Comparison of ENCODE assay signal across 24 mouse cellular contexts in the genomic region with DNA sequence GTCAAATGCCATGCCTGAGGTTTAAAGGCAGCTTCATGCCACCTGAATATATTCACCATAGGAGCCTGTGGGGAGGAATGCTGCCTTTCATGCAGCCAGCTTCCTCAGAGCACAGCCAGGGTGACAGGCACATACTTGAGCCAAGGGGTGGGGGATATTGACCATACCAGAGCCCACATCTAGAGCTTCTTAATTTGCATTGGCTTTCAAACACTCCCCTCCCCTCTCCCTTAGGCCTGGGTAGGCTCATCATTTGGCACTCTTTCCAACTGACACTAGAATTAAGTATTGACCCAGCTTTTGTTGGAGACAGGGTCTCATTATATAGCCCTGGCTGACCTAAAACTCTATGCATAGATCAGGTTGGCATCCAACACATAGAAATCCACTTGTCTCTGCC. TPM values are rescaled to one million over a fixed set of nuclear protein-coding genes. Genes with fewer than 3 reads are reported as not detected.
DNase-seq lines count a peak whose midpoint lies in the region; ATAC-seq lines count a peak whose summit lies in the region.
"Had no signal": no experiment of that assay in that cellular context is flagged by ENCODE, and none has a peak within 500 bp of the region (broad histone marks: within the 10 kb centered on the region; RNA-seq: fewer than 3 reads in every experiment).

No protein-coding gene starts in this region.

- no peak overlapping the region for H3K9ac ChIP-seq in intestine, embryonic 14.5 days (ENCODE audit: low read length)
- no peak overlapping the region for H3K9ac ChIP-seq in intestine, embryonic 16.5 days (ENCODE audit: low read depth, low read length)
- H3K9ac ChIP-seq: forebrain, embryonic 13.5 days; stomach, embryonic 15.5 days had no signal

- no peaks in the 10 kb centered on the region for H3K9me3 ChIP-seq in intestine, embryonic 14.5 days (ENCODE audit: control insufficient read depth, low read length)
- H3K9me3 ChIP-seq in intestine, embryonic 16.5 days (ENCODE audit: control insufficient read depth, low read length), result no peaks in the 10 kb centered on the region
- H3K9me3 ChIP-seq: forebrain, embryonic 13.5 days; stomach, embryonic 15.5 days had no signal

- intact Hi-C loops in heart, postnatal 10 days (cut with DNase I), result no loop called here
- intact Hi-C loops in left cerebral cortex, postnatal 25 days (cut with DNase I), result no loop called here

- no peak overlapping the region for H3K4me3 ChIP-seq in intestine, embryonic 14.5 days (ENCODE audit: low read depth, low read length)
- H3K4me3 ChIP-seq in intestine, embryonic 16.5 days (ENCODE audit: low read length), result no peak overlapping the region
- H3K4me3 ChIP-seq: erythroblast, embryonic 14.5 days; forebrain, embryonic 13.5 days; stomach, embryonic 15.5 days had no signal

- H3K4me1 ChIP-seq in intestine, embryonic 14.5 days (replicated peaks; ENCODE audit: control insufficient read depth, insufficient read depth, low read length), result peaks cover 11% of the 10 kb centered on the region
- peaks cover 8% of the 10 kb centered on the region; the same call in 1 of the 2 replicates for H3K4me1 ChIP-seq in intestine, embryonic 16.5 days (ENCODE audit: control insufficient read depth, insufficient read depth, low read length)
- H3K4me1 ChIP-seq: forebrain, embryonic 13.5 days; stomach, embryonic 15.5 days had no signal

- 0 out of 2 replicates have a peak, but pooled peaks have one; percentile 19 for ATAC-seq in intestine, embryonic 14.5 days (replicated peaks; ENCODE audit: low FRiP score, low TSS enrichment, low read depth)
- ATAC-seq in intestine, embryonic 16.5 days, result no peak
- ATAC-seq: CD4-positive, CD25-positive, alpha-beta regulatory T cell, adult 4 months; forebrain, embryonic 13.5 days; lung, postnatal 0 days; midbrain, embryonic 16.5 days; Patski had no signal

- H3K36me3 ChIP-seq in intestine, embryonic 14.5 days (ENCODE audit: control insufficient read depth, insufficient read depth, low read length), result no peaks in the 10 kb centered on the region
- H3K36me3 ChIP-seq in intestine, embryonic 16.5 days (ENCODE audit: control insufficient read depth, insufficient read depth, low read length), result no peaks in the 10 kb centered on the region
- H3K36me3 ChIP-seq: stomach, embryonic 15.5 days had no signal

- peak overlapping the region; percentile 47 for H3K27ac ChIP-seq in intestine, embryonic 14.5 days (ENCODE audit: low read depth)
- no peak overlapping the region for H3K27ac ChIP-seq in intestine, embryonic 16.5 days (ENCODE audit: low read length)
- H3K27ac ChIP-seq: forebrain, embryonic 13.5 days; kidney, postnatal 0 days; stomach, embryonic 15.5 days had no signal

- peak; percentile 70 for DNase-seq in heart, adult 11 months
- DNase-seq in heart, postnatal 10 days, result no peak
- DNase-seq in intestine, embryonic 14.5 days (ENCODE audit: low spot score), result no peak
- DNase-seq in embryo, embryonic 10.5 days (ENCODE audit: low spot score), result peak; percentile 52
- DNase-seq in mesoderm, embryonic 11.5 days (ENCODE audit: low read depth, low spot score), result peak; percentile 23
- no peak for DNase-seq in adrenal gland, postnatal 14 days
- DNase-seq in left cerebral cortex, postnatal 25 days (ENCODE audit: low spot score in 2 of 2), result no peak
- DNase-seq: adrenal gland, adult 8-10 months; cerebellum, adult 11-12 months; cerebellum, postnatal 14 days; gastrocnemius, postnatal 10 days; heart, adult 18-20 months; heart, postnatal 36 days; kidney, adult 11 months; right cerebral cortex, postnatal 25 days had no signal

- no peak overlapping the region for H3K4me2 ChIP-seq in intestine, embryonic 14.5 days (ENCODE audit: low read length)
- H3K4me2 ChIP-seq in intestine, embryonic 16.5 days (ENCODE audit: low read depth, low read length), result no peak overlapping the region
- H3K4me2 ChIP-seq: forebrain, embryonic 13.5 days; stomach, embryonic 15.5 days had no signal

- no peaks in the 10 kb centered on the region for H3K27me3 ChIP-seq in intestine, embryonic 14.5 days (replicated peaks; ENCODE audit: control insufficient read depth, insufficient read depth, low read length)
- no peaks in the 10 kb centered on the region for H3K27me3 ChIP-seq in intestine, embryonic 16.5 days (replicated peaks; ENCODE audit: control insufficient read depth, insufficient read depth, low read length)
- H3K27me3 ChIP-seq: forebrain, embryonic 13.5 days; Patski; stomach, embryonic 15.5 days had no signal

RNA-seq across cellular contexts. Expression of a gene that starts 54.3 kb away (rescaled TPM):
- total RNA-seq in heart, postnatal 10 days (2021), result 10 to 100 TPM; 18.5 to 29.1 TPM
- 25.0 and 31.1 TPM in 2 replicates for polyA plus RNA-seq in intestine, embryonic 14.5 days (2014; fragmentation: Nextera tagmentation; extraction: Ambion mirVana)
- 16.0 and 16.9 TPM in 2 replicates for polyA plus RNA-seq in intestine, embryonic 16.5 days (2015; fragmentation: Nextera tagmentation; extraction: Ambion mirVana)
- 21.8 and 32.4 TPM in 2 replicates for total RNA-seq in adrenal gland, postnatal 14 days (2021)
- total RNA-seq in left cerebral cortex, postnatal 25 days (2021), result 10 to 100 TPM; 18.4 to 22.6 TPM

Comparison
In these comparisons a context has a peak if more than half of its experiments do, and no peak if none do; other contexts are left out.
1. DNase-seq: peak in heart, adult 11 months (single experiment), embryo, embryonic 10.5 days (single experiment) and mesoderm, embryonic 11.5 days (single experiment); none in heart, postnatal 10 days (0 of 2), intestine, embryonic 14.5 days (single experiment), adrenal gland, postnatal 14 days (single experiment) and left cerebral cortex, postnatal 25 days (0 of 2).